Mouse (Mus musculus): ENCODE data around the gene Snrpa1.
A peak's percentile ranks its signal among the peaks of the same experiment; 100 is the strongest.

Gene Snrpa1

DNA sequence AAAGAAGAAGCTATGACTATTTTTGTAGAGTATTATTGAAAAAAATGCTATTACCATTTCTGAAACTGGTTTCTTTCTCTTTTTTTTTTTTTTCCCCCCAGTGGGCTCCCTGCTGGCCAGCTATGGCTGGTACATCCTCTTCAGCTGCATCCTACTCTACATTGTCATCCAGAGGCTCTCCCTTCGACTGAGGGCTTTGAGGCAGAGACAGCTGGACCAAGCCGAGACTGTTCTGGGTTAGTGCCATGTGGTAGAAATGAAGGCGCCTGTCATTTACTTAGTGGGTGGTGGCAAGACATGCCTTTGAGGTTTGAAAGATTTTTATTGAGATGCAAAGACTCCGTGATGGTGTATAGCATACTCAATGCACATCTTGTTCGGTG lies 21.4 kb downstream of the Snrpa1 start:
- DNase-seq: no peak

DNA sequence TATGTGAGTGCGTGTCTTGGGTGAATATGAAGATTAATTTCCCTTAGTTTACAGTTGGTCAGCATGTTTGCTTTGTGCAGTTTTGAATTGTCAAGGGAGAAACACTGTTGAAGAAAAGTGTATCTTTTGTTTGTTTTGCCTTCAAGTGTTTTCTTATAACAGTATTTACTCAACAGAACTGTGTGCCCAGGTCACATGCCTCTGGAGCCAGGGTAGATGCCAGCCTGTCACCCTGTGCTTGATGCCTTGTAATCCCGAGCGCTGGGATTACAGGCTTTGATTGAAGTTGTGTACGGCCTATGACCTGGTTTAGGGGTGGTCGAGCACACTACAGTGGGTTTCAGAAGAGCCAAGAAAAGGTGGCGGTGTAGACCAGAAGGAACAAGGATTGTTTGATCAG lies 25.0 kb downstream of the Snrpa1 start:
- DNase-seq: no peak

DNA sequence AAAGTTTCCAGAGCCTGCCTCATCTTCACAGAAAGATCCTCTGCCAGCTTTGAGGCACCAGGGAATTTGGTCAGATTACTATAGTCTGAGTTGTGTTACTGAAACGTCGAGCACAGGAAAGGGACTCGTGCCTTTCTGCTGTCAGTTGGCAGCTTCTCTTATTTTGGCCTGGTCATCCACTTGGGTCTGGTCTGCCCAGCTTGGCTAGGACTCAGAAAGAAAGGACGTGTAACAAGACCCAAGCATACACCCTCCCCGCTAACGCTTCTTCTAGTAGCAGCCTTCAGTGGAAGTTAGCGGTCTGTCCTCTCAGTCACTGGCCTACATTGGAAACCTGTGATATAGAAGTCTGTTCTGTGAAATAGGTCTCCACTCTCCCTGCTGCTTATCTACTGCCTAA lies 25.7 kb downstream of the Snrpa1 start:
- no peak for DNase-seq

DNA sequence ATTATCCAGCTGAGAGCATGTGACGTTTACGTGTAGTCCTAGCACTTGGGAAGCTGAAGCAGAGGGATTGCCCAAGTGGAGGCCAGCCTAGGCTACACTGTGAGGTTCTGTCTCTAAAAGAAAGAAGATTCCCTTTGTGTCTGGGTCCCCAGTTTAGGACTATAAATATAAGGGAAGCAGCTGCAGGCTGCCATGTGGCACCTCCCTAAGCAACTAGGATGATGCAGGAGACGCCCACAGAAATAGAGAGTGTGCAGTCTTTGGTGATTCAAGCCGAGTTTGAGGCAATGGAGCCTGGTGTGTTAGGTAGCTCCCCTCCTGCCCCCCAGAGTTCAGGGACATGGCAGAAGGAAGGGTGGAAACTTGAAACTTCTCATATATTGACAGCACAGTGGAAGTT lies 28.8 kb downstream of the Snrpa1 start:
- peak; percentile 56 for DNase-seq

DNA sequence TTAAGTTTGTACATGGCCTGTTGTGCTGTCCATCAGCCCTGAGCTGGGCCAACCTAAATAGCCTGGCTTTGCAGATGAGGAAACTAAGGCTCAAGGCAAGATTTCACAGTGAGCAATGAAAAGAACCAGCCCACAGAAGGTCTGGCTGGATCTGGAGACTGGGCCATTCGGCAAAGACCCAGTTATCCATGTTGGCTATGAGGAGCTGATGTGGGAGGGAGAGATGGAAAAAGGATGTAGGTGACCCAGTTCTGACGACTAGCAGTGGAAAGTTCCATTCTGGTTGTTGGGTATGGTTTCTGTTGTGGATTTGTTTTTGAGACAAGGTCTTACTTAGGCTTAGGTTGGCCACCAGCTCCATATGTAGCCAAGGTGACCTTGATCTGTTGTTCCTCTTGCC lies 29.3 kb downstream of the Snrpa1 start:
- no peak for DNase-seq

DNA sequence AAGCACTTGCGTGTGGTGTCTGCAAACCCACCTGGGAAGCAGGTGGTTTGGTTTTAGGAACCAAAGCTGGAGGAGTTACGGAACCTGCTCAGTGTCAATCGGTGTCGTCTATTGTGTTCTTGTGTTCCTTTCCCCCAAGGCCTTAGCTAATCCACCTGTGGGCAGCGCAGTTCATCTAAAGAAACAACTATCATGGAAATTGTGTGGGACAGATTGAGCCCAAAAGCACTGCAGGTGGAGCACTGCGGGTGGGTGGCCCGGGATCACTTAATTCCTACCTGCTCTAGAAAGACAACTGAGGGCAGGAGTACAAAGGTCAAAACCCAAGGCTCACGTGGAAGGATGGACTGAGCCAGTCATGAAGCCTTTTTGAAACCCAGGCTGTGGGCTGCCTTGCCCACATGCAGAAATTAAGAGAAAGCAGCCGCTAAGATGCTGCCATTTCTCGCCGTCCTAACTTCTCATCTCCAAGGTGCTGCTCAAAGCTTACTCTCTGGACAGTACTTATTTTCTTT lies 31.9 kb downstream of the Snrpa1 start:
- DNase-seq: no peak

DNA sequence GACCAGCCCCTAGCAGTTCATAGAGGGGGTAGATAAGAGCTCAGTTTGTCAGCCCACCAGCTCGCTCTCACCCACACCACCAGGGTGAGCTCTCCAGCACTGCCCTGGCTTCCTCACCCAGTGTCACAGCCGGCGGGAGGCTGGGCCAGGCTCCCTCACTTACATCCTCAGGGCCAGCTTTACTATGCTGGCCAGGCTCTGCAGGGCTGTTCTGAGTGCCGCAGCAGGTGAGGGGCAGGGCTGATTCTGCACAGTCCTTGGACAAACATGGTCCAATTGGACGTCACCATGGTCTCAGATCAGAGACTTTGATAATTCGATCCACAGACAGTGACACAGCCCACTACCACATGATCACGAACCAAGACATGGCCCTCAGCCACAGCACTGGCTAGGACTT lies 32.8 kb downstream of the Snrpa1 start:
- DNase-seq: no peak

DNA sequence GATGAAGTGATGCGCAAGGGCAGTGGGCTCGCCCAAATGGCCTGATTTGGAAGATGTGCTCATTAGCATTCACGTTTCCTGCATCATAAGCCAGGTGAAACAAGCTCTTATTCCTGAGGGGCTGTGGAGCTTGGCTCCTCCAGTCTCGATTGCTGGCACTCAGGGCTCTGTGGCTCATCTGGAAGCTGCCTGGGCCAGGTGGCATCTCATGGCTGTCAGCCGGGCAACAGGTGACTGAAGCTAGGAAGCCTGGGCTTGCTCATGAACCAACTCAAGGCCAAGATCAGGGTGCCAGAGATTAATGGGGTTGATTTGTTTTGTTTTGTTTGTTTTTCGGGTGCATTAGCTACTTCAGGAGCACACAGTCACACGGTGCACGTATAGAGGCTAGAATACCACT lies 33.9 kb downstream of the Snrpa1 start:
- no peak for DNase-seq

DNA sequence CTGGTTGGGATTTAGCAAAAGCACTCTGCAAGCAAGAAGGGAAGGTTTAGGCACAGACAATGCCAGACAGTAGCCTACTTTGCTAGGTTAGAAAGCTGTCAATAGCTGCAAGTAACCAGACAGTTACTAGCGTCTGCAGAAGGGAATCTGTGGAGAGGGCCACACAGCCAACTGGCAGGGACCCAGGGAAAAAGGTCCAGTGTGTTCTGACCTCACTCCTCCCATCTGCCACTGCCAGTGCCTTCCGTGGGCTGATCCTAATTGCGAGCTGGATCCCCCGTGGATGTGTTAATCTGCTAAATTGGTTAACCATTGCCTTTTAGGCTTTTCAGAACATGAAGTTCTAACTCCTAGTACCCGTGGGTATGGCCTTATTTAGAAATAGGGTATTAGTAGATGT lies 35.3 kb downstream of the Snrpa1 start:
- DNase-seq: no peak

DNA sequence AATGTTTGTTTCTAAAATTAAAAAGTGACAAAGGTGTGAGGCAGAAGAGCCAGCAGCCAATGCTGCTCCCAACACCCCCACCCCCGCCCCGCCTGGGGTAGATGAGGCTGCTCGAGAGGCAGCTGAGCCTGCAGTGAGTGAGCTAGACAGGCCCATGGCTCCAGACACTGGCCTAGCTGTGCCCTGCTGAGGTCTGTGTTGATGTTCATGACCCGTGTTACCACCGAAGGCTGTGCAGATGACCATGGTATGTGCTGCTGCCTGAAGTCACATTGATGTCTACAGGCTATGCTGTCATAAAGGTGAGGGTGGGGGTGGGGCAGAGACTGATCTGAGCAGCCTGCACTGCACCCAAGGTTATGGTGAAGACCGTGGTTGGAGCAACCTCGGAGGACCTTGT lies 40.0 kb downstream of the Snrpa1 start:
- no peak for DNase-seq

DNA sequence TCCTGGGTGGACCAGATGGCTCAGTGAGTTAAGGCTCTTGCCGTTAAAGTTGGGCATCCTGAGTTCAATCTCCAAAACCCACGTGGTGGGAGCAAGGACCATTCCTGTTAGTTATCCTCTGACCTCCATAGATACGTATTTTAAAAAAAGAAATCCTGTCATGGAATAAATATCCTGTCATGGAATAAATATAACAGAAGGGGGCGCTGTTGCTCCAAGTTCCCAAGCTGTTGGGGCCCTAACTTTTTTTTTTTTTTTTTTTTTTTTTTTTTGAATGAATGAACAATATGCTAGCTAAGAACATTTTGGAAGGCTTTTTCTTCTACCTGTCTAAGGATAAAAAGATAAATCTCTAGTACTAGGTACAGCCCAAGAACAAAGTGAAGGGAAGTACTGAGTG lies 43.1 kb downstream of the Snrpa1 start:
- no peak for DNase-seq

DNA sequence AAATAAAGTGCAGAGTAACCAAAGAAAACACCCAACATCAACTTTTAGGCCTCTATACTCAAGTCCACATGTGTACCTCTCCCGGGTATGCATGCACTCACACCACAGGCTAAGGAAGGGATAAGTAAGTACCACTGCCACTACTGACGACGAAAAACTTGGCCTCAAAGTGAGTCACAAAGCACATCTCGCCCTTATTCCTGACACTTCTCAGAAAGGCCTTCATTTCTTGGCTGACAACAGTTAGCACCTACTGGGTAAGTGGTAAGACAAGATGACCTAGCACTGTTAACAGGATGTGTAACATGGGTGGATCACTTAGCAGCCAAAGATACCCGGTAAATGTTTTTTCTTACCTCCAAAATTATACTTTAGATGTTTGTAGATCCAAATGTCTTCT lies 45.7 kb downstream of the Snrpa1 start:
- no peak for DNase-seq

DNA sequence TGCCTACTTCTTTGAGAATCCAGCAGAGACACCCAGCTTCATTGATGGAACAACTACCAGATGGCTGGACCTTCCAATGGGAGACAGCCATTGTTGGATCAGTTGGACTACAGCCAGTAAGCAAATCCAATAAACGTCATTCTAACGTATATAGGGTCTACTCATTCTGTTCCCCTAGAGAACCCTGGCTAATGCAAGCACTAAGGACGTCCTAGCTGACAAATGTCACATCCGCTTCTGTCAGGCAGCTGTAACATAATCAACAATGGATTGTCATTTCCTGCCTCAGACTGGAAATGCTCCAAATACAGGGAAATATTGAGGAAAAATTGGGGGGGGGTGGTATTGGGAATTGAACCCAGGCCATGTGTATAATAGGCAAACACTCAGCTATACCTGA lies 47.0 kb downstream of the Snrpa1 start:
- no peak for DNase-seq

DNA sequence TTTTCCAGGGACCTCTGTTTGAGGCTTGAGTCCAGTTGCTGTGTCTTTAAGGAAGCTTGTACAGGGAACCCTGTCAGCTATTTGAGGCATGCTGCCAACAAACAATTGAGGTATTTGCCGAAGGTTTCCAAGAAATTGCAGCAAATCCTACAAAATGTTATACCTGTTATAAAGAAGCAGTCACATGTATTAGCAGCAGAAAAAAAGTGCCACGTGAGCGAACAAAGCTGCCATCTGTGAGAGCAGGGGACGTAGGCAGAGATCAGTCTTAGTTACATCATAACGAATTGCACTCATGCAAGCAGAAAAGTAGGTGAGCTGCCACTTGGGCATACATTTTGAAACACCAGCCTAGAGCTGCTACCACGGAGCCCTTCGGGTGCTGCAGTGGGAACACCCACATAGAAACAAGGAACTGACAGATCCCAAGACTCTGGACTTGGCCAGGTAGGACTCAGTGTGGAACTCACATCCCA lies 47.8 kb downstream of the Snrpa1 start:
- no peak for DNase-seq

DNA sequence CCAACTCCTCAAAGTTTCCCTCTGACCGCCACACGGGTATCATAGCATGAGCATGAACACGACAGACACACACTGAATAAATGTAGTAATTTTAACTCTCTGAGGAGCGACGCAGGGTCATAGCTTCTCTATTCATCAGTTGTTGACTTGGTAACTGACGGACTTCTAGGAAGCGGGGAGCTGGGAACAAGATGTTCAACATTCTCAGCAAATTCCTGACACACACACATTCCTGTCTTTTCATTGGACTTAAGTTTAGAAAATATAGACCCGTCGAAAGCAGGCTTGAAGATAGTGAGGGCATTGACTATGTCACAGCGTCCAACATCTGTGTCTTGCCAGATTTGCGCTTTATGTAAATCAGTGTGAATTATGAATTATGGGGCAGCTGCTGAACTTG lies 48.4 kb downstream of the Snrpa1 start:
- no peak for DNase-seq

DNA sequence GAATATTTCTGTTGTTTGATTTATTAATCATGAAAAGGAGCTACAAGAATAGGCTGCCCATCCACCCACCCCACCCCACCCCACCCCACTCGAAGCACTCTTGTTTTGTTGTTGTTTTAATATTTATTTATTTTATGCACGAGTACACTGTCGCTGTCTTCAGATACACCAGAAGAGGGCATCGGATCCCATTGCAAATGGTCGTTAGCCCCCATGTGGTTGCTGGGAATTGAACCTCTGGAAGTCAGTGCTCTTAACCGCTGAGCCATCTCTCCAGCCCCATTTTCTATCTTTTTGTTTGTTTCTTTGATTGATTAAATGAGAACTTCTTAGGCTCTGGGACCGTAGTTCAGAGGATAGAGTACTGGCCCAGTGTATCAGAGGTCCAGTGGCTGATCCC lies 49.1 kb downstream of the Snrpa1 start:
- DNase-seq: no peak

DNA sequence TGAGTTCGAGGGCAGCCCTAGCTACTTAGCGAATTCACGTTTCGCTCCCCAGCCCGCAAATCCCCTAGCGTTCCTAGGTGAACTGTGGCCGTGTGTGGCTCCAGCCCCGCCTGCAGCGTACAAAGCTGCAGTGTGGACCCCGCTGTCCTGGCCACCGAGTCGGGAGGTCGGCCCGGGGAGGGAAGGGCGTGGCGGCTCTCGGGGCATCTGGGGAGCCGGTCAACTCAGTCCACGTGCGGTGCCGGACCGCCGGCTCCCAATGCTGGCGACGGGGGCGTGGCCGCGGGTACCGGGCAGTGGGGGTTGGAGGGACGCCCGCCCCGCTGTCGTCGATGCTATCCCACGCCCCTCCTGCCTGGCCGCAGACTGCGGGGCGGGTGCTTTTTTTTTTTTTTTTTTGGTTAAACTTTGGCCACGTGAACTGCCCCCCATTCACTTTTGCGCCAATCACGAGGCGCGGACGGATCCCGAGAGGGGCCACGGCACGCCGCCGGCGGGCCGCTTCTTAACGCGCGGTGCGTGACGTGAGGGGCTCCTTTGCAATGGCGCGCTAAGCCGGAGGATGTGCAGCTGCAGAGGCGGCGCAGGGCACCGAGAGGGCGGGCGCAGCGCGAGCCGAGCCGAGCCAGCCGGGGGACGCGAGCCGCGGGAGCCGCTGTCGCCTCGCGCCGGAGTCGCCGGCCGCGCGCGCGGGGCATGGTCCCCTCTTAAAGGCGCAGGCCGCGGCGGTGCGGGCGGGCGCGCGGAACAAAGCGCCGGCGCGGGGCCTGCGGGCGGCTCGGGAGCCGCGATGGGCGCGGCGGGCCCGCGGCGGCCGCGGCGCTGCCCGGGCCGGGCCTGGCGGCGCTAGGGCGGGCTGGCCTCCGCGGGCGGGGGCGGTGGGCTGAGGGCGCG lies 50.4 kb downstream of the Snrpa1 start, which contains the start of gene Chsy1:
TSS of gene Chsy1 (plus strand) at position 555 of the 894 bp plus-strand sequence.
- DNase-seq: peak; percentile 95

DNA sequence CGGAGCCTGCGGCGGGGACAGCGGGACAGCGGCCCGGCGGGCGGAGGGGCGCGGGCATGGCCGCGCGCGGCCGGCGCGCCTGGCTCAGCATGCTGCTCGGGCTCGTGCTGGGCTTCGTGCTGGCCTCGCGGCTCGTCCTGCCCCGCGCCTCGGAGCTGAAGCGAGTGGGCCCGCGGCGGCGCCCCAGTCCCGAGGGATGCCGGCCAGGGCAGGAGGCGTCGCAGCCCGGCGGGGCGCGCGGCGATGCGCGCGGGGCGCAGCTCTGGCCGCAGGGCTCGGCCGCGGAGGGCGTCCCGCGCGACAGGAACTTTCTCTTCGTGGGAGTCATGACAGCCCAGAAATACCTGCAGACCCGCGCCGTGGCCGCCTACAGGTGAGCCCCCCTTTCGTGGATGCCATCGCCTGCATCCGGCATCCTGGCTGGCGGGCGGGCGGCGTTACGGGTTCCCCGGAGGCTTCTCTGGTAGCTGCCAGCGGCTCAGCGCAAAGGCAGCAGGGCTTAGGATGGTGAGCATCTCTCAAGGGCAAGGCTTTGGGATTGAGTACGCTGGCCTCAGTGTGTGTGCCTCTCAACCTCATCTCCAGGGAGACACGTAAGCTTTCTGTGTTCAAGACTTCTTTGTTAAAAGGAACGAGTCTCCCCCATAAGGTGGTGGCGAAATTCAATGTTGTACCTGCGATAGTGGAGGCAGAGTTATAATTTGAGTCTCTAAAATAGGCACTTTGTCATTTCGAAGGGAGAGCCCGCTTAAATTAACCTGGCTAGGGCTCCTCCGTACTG lies 51.2 kb downstream of the Snrpa1 start:
- peak; percentile 51 for DNase-seq

DNA sequence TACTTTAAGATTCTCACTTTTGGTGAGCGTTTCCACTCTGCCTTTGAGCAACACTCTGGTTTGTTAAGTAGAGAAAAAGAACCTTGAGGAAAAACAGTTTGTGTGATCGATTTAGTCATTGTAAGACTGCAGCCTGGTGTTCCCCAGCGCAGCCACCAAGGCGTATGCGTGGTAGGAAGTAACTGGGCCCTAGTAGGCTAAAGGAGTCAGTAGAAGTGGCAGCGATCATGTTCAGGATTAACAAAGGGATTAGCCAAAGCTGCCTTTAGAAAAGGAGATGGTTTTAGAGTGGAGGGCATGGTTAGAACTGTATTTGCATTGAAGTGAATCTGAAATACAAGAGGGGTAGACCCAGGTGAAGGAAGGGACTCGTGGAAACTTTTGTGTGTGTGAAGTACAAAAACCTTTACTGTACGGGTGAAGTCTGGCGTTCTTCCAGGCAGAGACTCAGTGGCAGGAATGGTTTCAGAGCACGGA lies 51.9 kb downstream of the Snrpa1 start:
- DNase-seq: no peak

DNA sequence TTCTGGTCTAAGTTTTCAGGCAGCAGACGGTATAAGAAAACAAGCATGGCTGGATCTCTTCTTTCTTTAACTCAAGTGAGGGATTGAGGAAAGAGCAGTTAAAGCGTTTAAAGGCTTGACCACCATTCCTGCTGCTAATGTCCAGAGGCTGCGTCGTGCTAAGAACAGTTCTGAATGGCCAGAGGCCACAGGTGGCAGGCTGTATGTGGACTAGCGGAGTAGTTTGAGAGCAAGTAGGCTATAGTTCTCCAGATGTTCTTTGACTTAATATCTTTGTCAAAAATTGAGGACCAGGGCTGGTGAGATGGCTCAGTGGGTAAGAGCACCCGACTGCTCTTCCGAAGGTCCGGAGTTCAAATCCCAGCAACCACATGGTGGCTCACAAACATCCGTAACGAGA lies 52.4 kb downstream of the Snrpa1 start:
- DNase-seq: no peak

DNA sequence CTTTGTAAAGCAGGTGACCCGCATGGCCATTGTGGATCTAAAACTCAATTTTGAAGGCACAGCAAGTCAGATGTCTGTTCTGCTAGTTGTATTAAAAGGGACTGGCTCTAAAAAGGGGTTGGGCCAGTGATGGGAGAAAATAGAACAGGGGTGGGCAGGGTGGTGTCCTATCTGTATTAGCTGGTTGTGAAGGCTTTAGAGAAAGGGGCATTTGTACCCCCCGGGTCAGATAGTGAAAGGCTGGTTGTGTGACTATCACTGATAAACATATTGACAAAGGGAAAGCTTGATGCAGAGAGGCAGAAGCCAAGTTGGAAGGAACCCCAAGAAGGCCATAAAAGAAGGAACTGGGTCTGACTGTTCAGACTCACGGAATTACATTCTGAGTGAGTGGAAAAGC lies 54.8 kb downstream of the Snrpa1 start:
- DNase-seq: no peak

DNA sequence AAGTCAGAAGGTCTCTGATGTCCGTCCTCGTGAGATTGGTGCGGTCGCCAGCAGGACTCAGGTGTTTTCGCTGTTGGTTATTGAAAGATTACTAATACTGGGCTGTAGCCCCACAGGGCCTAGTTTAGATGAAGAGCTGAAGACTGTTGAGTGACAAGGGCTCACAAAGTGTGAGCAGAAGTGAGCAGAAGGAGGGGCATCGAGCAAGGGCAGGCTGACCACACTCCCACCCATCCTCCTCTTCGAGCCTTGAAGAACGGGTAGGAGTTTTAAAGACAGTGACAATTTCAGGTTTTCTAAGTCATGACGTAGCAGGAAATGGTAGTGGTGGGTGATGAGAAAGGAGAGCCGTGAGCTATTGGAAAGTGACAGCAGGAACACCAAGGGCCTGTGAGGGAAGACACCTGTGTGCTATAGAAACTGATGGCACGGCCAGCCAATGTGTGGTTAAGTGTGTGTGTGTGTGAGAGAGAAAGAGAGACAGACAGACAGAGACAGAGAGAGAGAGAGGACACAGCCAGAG lies 57.1 kb downstream of the Snrpa1 start:
- no peak for DNase-seq

DNA sequence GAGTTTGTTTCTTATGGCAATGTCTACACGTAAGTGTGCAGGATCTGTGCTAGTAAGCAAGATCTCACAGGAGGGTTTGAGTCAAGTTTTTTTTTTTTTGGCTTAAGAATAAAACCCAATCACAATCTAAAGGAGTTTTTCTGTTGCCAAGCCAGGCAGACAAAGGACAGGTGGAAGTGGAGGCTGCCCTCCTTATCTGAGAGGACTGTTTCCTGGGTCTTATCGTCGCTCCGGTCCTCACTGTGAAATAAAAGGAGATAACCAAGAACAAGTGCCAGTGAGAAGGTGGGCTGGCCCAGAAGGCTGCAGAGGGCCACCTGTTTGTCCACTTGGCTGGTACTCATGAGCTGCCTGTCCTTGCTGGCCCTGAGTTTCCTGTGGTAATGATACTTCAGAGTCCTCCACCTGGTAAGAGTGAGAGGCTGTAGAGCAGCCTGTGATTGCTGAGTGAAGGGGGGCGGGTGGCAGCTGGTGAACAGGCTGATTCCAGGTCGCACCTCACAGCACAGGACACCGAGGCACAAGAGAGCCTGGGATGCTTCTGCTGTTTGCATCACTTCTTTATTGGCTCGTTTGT lies 58.2 kb downstream of the Snrpa1 start:
- no peak for DNase-seq
